Mouse (Mus musculus) cortical plate, adult 2 months (tissue): ENCODE data around the gene Morc2a.

Experiments used
- CTCF ChIP-seq: fragments of 200-500 bp; IDR thresholded peaks from 2 replicates; pipeline ENCODE4 v1.5.1; 2011; ENCODE audit warnings: mild to moderate bottlenecking, control low read depth, low read length; ENCODE audit not compliant: insufficient read depth; ENCODE audit errors: extremely low read depth
- POLR2A ChIP-seq: fragments of 200-500 bp; IDR thresholded peaks from 2 replicates; pipeline ENCODE4 v1.6.1; 2011; ENCODE audit warnings: mild to moderate bottlenecking, low read length, control low read depth; ENCODE audit not compliant: insufficient read depth; ENCODE audit errors: extremely low read depth

DNA sequence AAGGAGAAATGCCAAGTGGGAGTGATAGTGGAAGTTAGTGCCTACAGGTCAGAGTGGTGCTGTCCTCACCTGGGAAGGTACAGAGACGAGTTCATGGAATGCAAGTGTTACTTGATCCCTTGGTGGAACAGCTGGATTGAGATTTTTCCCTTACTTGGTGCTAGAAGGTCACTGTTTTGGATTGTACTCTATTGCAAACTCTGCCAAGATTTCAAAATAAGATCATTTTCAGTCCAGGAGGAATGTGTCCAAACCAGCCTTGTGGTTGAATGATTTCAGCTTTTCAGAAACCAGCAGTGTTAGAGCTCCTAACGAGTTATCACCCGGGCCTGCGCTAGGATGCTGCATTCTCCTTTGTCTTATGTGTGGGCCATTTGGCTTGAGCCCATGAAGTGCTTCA, 25.6 kb downstream of the Morc2a start:
- TF ChIP-seq CTCF: no peak
- no peak for TF ChIP-seq POLR2A
